Mouse (Mus musculus) liver, postnatal 0 days (tissue): Measurements from ENCODE around the gene Lnx2.

ENCODE experiments used
- CTCF ChIP-seq: sonication (generic); IDR thresholded peaks from 2 replicates; pipeline ENCODE4 v1.5.1; 2016; ENCODE audit warnings: antibody characterized with exemption, low read depth
- EP300 ChIP-seq: IDR thresholded peaks from 2 replicates; pipeline ENCODE4 v1.6.1; 2016; ENCODE audit warnings: antibody characterized with exemption, low read depth, mild to moderate bottlenecking

DNA sequence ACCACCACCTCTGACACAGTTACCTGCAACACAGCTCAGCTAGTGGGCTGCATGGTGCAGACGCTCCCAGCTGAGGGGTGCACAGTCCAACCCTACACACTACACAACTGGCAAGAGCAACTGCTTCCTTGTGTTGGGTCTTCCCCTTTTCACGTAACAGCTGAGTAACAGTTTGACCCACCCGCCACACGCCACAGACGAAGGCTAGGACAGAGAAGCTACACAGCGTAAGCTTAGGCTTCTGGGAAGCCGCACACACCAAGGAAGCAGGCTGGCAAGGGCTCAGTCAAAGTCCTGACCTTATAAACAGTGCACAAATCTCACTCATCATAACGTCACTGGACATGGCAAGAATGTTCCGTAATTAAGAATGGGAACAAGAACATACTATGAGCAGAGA, 17.1 kb downstream of the Lnx2 start:
- TF ChIP-seq CTCF, result no peak
- no peak for TF ChIP-seq EP300
